Mouse (Mus musculus) lung, embryonic 15.5 days (tissue): ENCODE measurements around the gene Pef1. TPM values are rescaled to one million over a fixed set of nuclear protein-coding genes. Genes with fewer than 3 reads are reported as not detected.

ENCODE experiments used
- ATAC-seq: fragments of 200-750 bp; cut with Nextera tagmentation; 2 replicates; pipeline ENCODE4 v1.8.0; 2017; ENCODE audit warnings: moderate number of reproducible peaks, borderline replicate concordance; ENCODE audit not compliant: low FRiP score, low TSS enrichment; ENCODE audit errors: extremely low read depth
- H3K27ac ChIP-seq: fragments of 300-500 bp; sonication (generic); 2 replicates; pipeline ENCODE4 v1.5.1; 2015; ENCODE audit warnings: moderate library complexity, mild to moderate bottlenecking, inconsistent platforms
- H3K27me3 ChIP-seq: fragments of 300-500 bp; sonication (generic); 2 replicates; pipeline ENCODE4 v1.6.1; 2015; ENCODE audit warnings: inconsistent platforms
- H3K36me3 ChIP-seq: fragments of 300-500 bp; sonication (generic); 2 replicates; pipeline ENCODE4 v1.6.1; 2015; ENCODE audit warnings: inconsistent platforms
- H3K4me1 ChIP-seq: fragments of 300-500 bp; sonication (generic); 2 replicates; pipeline ENCODE4 v1.6.1; 2015; ENCODE audit warnings: inconsistent platforms
- H3K4me2 ChIP-seq: fragments of 300-500 bp; sonication (generic); 2 replicates; pipeline ENCODE4 v1.6.1; 2015; ENCODE audit warnings: inconsistent platforms, mild to moderate bottlenecking, moderate library complexity
- H3K4me3 ChIP-seq: fragments of 300-500 bp; sonication (generic); 2 replicates; pipeline ENCODE4 v1.5.1; 2015; ENCODE audit warnings: mild to moderate bottlenecking, inconsistent platforms
- H3K9ac ChIP-seq: fragments of 300-500 bp; sonication (generic); 2 replicates; pipeline ENCODE4 v1.6.1; 2015; ENCODE audit warnings: inconsistent platforms
- H3K9me3 ChIP-seq: fragments of 300-500 bp; sonication (generic); 2 replicates; pipeline ENCODE4 v1.6.1; 2016; ENCODE audit warnings: inconsistent platforms
- WGBS: fragments of 180-500 bp; shearing (Covaris S2); methylation state at CpG from one replicate; pipeline ENCODE4 v1.1.7; 2015; 5-methylcytosine and 5-hydroxymethylcytosine counted together
- polyA plus RNA-seq: library from polyadenylated mRNA; unstranded; fragments of >200 nt; fragmentation: Nextera tagmentation; extraction: Ambion mirVana; gene quantifications from 2 replicates; pipeline ENCODE4 v1.2.1, GENCODE M21; 2015

Gene Pef1
- polyA plus RNA-seq, 1 experiment from 2014 or later, result 76.5 TPM

- no peaks in the 10 kb centered on the region for H3K27me3 ChIP-seq
- H3K9me3 ChIP-seq, result no peaks in the 10 kb centered on the region
- H3K9ac ChIP-seq, result 0 out of 2 replicates have a peak overlapping the region, but pooled peaks have one; percentile 26
- peak; percentile 60 for ATAC-seq
- peak overlapping the region; percentile 95 for H3K27ac ChIP-seq
- H3K4me1 ChIP-seq, result peaks cover 68% of the 10 kb centered on the region
- 35% methylated on average over 16 of the region's 16 CpGs for WGBS
- peak overlapping the region; percentile 15; the same call in 1 of the 2 replicates for H3K4me3 ChIP-seq
- H3K4me2 ChIP-seq, result peak overlapping the region; percentile 53
- 0 out of 2 replicates have a peak, but pooled peaks cover 4% of the 10 kb centered on the region for H3K36me3 ChIP-seq
Observed at GRCm38 (mm10) chr4:130168280-130169183, 66.2 kb downstream of the Pef1 start.

DNA sequence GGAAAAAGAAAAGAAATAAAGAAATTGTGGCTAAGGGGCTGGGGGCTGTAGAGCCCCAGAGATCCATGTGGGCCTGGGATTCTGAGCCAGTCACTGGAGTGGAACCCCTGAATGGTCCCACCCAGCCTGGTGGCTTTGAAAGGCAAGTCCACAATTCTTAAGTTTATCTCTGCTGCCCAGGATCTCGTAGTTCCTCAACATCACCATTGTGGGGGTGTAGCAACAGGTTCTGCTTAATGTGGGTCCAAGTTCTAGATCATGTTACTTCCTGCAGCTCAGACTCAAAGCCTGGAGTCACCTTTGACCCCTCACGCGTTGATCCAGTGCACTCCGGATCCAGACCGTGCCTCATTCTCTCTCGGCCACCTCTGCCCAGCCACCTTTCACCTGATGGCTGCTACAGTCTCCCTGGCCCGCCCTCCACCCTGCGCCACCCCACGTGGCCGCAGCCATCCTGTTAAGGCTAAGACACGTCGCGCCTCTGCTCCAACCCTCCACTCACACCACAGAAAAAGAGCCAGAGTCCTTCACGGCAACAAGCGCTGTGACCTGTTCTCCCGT lies 67.1 kb downstream of the Pef1 start:
- Histone ChIP-seq H3K27me3 (0 out of 2 replicates have a peak, but pooled peaks cover 8% of the 10 kb centered on the region), H3K27ac (no peak overlapping the region), H3K4me3 (no peak overlapping the region), H3K36me3 (0 out of 2 replicates have a peak, but pooled peaks cover 4% of the 10 kb centered on the region), H3K4me2 (no peak overlapping the region), H3K9me3 (no peaks in the 10 kb centered on the region), H3K9ac (no peak overlapping the region), H3K4me1 (peaks cover 70% of the 10 kb centered on the region)
- WGBS, result 76% methylated on average over 16 of the region's 16 CpGs
- no peak for ATAC-seq

GRCm38 (mm10) chr4:130170362-130170761 lies 68.0 kb downstream of the Pef1 start:
- peaks cover 79% of the 10 kb centered on the region for H3K4me1 ChIP-seq

DNA sequence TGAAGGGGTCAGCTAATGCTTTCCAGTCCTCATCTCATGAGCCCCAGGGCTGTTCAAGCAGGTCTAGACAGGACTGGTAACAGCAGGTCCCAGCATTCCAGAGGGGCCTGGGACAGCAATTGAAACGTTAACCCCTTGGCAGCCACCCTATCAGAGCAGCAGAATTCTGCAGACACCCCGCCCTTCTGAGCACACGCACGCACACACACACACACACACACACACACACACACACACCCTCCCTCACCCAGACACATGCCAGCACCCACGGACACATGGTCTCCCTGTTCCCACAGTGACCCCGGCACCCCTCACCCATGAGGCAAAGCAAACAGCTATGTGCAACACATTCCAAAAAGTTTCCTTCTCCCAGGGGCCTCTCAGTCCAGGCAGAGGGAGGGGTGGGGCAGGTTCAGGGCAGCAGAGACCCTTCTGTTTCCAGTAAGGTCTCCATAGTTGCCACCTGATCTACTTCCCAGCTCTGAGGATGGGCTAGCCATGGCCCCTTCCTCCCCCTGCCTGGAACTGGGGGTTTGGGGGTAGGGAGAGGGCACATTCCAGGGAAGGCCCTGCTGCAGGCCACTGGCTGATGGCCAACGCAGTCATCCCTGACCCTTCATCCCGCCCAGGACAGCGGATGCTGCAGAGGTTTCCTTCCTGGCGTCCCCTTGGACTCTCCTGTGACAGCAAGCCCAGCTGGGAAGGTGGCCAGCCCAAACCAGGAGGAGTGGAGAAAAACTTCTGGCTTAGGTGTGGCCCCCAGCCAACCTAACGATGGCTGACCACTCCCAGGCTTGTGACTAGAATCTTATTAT lies 69.8 kb downstream of the Pef1 start:
- peak; percentile 7; the same call in 1 of the 2 replicates for ATAC-seq
- WGBS, result 20% methylated on average over 11 of the region's 11 CpGs
- no peak overlapping the region; the same call in 1 of the 2 replicates for H3K4me3 ChIP-seq
- H3K9me3 ChIP-seq, result no peaks in the 10 kb centered on the region
- 0 out of 2 replicates have a peak, but pooled peaks cover 4% of the 10 kb centered on the region for H3K36me3 ChIP-seq
- peak overlapping the region; percentile 85 for H3K27ac ChIP-seq
- peaks cover 82% of the 10 kb centered on the region for H3K4me1 ChIP-seq
- peak overlapping the region; percentile 65 for H3K4me2 ChIP-seq
- 0 out of 2 replicates have a peak, but pooled peaks cover 8% of the 10 kb centered on the region for H3K27me3 ChIP-seq
- 0 out of 2 replicates have a peak overlapping the region, but pooled peaks have one; percentile 9 for H3K9ac ChIP-seq

More at GRCm38 (mm10) chr4:130170362-130170761, 68.0 kb downstream of the Pef1 start:
- Histone ChIP-seq H3K9ac (no peak overlapping the region), H3K36me3 (0 out of 2 replicates have a peak, but pooled peaks cover 4% of the 10 kb centered on the region), H3K4me2 (no peak overlapping the region), H3K27ac (no peak overlapping the region), H3K27me3 (0 out of 2 replicates have a peak, but pooled peaks cover 8% of the 10 kb centered on the region), H3K9me3 (no peaks in the 10 kb centered on the region), H3K4me3 (no peak overlapping the region)
- WGBS, result 79% methylated on average over 4 of the region's 4 CpGs
- no peak for ATAC-seq

GRCm38 (mm10) chr4:130173060-130173822 lies 70.9 kb downstream of the Pef1 start:
- H3K4me2 ChIP-seq, result peak overlapping the region; percentile 65
- peak overlapping the region; percentile 17; the same call in 1 of the 2 replicates for H3K9ac ChIP-seq
- WGBS, result 59% methylated on average over 11 of the region's 11 CpGs
- 0 out of 2 replicates have a peak, but pooled peaks cover 4% of the 10 kb centered on the region for H3K36me3 ChIP-seq
- H3K27ac ChIP-seq, result peak overlapping the region; percentile 85
- peaks cover 79% of the 10 kb centered on the region for H3K4me1 ChIP-seq
- no peak for ATAC-seq
- H3K9me3 ChIP-seq, result no peaks in the 10 kb centered on the region
- H3K4me3 ChIP-seq, result peak overlapping the region; percentile 40
- H3K27me3 ChIP-seq, result 0 out of 2 replicates have a peak, but pooled peaks cover 8% of the 10 kb centered on the region

DNA sequence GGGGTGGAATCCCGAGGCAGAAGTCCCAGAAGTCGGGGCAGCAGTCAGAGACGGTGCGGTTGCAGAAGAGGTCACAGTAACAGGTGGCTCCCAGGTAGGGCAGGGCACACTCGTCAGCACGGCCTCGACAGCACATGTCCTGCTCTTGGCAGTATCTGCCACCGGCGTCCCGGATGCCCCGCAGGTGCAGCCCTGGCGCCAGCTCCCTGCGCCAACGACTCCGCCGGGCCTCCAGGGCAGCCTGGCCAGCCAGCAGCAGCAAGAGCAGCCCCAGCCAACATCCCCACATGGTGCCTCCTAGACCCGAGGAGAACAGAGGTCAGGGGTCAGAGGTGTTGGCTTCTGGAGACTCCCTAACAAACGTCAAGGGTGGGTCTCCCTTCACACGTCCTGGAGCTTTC lies 71.6 kb downstream of the Pef1 start:
- H3K4me1 ChIP-seq, result peaks cover 72% of the 10 kb centered on the region
- H3K27me3 ChIP-seq, result 0 out of 2 replicates have a peak, but pooled peaks cover 8% of the 10 kb centered on the region
- H3K9me3 ChIP-seq, result no peaks in the 10 kb centered on the region
- H3K4me3 ChIP-seq, result peak overlapping the region; percentile 40
- peak overlapping the region; percentile 17 for H3K9ac ChIP-seq
- WGBS, result 35% methylated on average over 19 of the region's 19 CpGs
- no peak for ATAC-seq
- peak overlapping the region; percentile 82 for H3K27ac ChIP-seq
- 0 out of 2 replicates have a peak, but pooled peaks cover 4% of the 10 kb centered on the region for H3K36me3 ChIP-seq
- peak overlapping the region; percentile 65 for H3K4me2 ChIP-seq

GRCm38 (mm10) chr4:130174335-130175031 lies 72.1 kb downstream of the Pef1 start:
- peaks cover 68% of the 10 kb centered on the region for H3K4me1 ChIP-seq

GRCm38 (mm10) chr4:130175072-130175711 lies 72.8 kb downstream of the Pef1 start, which contains the start of gene Tinagl1:
TSS of gene Tinagl1 (minus strand) at chr4:130175122.
- Histone ChIP-seq H3K9ac (peak within 1 kb of the TSS; percentile 17), H3K4me2 (peak within 1 kb of the TSS; percentile 65), H3K27ac (peak within 1 kb of the TSS; percentile 82), H3K9me3 (no peaks in the 10 kb centered on the region), H3K36me3 (0 out of 2 replicates have a peak, but pooled peaks cover 3% of the 10 kb centered on the region), H3K27me3 (0 out of 2 replicates have a peak, but pooled peaks cover 8% of the 10 kb centered on the region), H3K4me3 (peak within 1 kb of the TSS; percentile 40), H3K4me1 (peaks cover 68% of the 10 kb centered on the region)
- ATAC-seq, result peak; percentile 27
- WGBS, result 3% methylated on average over 14 of the region's 14 CpGs

More at GRCm38 (mm10) chr4:130174335-130175031, 72.1 kb downstream of the Pef1 start:
- Histone ChIP-seq H3K27ac (peak overlapping the region; percentile 82), H3K4me2 (peak overlapping the region; percentile 65), H3K9ac (peak overlapping the region; percentile 17; the same call in 1 of the 2 replicates), H3K4me3 (peak overlapping the region; percentile 40), H3K36me3 (0 out of 2 replicates have a peak, but pooled peaks cover 4% of the 10 kb centered on the region), H3K9me3 (no peaks in the 10 kb centered on the region), H3K27me3 (0 out of 2 replicates have a peak, but pooled peaks cover 8% of the 10 kb centered on the region)
- WGBS, result 2% methylated on average over 25 of the region's 25 CpGs
- ATAC-seq, result peak; percentile 78

- ATAC-seq, result no peak
- H3K36me3 ChIP-seq, result no peaks in the 10 kb centered on the region
- WGBS, result 54% methylated on average over 5 of the region's 5 CpGs
- no peaks in the 10 kb centered on the region for H3K9me3 ChIP-seq
- H3K27me3 ChIP-seq, result 0 out of 2 replicates have a peak, but pooled peaks cover 8% of the 10 kb centered on the region
- no peak overlapping the region for H3K9ac ChIP-seq
- no peak overlapping the region for H3K4me3 ChIP-seq
- no peak overlapping the region for H3K4me2 ChIP-seq
- peak overlapping the region; percentile 82 for H3K27ac ChIP-seq
- peaks cover 68% of the 10 kb centered on the region for H3K4me1 ChIP-seq
Observed at GRCm38 (mm10) chr4:130176156-130176720, 73.9 kb downstream of the Pef1 start.
